Mouse (Mus musculus): Measurements from ENCODE around the gene Zbtb20.

GRCm38 (mm10) chr16:43454370-43454934 lies 578.8 kb downstream of the Zbtb20 start:
- no peak for TF ChIP-seq CTCF (IDR thresholded peaks at IDR 0.05; ENCODE audit: insufficient read depth, low read depth, low read length)
- no peak for TF ChIP-seq POLR2A (IDR thresholded peaks at IDR 0.05; ENCODE audit: insufficient read depth, low read depth, low read length)

All from olfactory bulb, adult 2 months (tissue).